Mouse (Mus musculus): ENCODE results near the gene Gm20388.

- TF ChIP-seq CTCF (IDR thresholded peaks at IDR 0.05; ENCODE audit: low read depth, low read length) (no peak), GATA1 (IDR thresholded peaks at IDR 0.05; ENCODE audit: borderline replicate concordance, low read length) (no peak)
These were observed 324.2 kb downstream of the Gm20388 start for GRCm38 (mm10) chr8:120234866-120235265.

Measured in G1E (cell line).